Mouse (Mus musculus): ENCODE measurements at regions not wholly inside any gene's neighbourhood (a gene's known extent, or its start where the extent isn't known, plus 50 kb on each side); places are given as distances from the start of the nearest gene placed in this dataset.

DNA sequence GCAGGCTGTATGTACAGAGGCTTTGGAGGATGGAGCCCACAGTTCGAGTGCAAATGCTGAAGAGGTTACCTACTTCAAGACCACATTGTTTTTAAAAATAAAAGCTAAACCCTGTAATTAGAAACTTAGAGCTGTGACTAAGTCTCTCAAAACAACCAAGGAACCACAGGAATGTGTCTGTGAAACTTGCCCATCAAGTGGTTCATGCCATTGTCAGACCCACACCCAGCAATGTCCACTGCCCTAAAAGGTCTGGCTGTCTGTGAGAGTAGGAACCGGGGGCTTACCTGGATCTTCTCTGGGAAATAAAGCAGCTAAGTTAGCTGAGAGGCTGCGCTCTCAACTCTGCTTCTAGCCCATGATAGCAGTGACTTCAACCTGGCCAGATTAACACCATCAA lies 87.8 kb upstream of the Foxq1 start:
- Histone ChIP-seq H3K9ac (replicated peaks) (no peak overlapping the region), H3K4me1 (ENCODE audit: insufficient read depth) (no peaks in the 10 kb centered on the region), H3K4me2 (ENCODE audit: low read depth, low read length) (no peak overlapping the region), H3K4me3 (ENCODE audit: low read depth, low read length) (no peak overlapping the region), H3K27me3 (ENCODE audit: insufficient read depth, low read length) (no peaks in the 10 kb centered on the region), H3K27ac (ENCODE audit: low read depth) (no peak overlapping the region), H3K9me3 (ENCODE audit: low read length) (no peaks in the 10 kb centered on the region), H3K36me3 (replicated peaks; ENCODE audit: insufficient read depth, low read length) (no peaks in the 10 kb centered on the region)
- ATAC-seq (no peak), DNase-seq (no peak)
- 80% methylated on average over 3 of the region's 3 CpGs for WGBS (ENCODE audit: insufficient replicate concordance)
- no peak for TF ChIP-seq EP300 (IDR thresholded peaks at IDR 0.05; ENCODE audit: low read depth)
- no peak for TF ChIP-seq CTCF (IDR thresholded peaks at IDR 0.05; ENCODE audit: low read depth)

DNA sequence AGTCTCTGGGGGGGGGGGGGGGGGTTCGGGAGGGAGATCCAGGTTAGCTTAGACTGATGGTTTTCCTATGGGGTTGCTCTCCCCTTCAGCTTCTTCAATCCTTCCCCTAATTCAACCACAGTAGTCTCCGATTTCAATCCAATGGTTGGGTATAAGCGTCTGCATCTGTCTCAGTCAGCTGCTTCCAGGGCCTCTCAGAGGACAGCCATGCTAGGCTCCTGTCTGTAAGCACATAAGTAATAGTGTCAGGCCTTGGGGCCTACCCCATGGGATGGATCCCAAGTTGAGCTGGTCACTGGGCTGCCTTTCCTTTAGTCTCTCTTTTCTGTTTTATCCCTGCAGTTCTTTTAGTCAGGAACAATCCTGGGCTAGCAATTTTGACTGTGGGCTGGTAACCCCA lies 87.0 kb upstream of the Foxq1 start:
- H3K27ac ChIP-seq (ENCODE audit: low read depth) = no peak overlapping the region
- H3K4me1 ChIP-seq (ENCODE audit: insufficient read depth) = no peaks in the 10 kb centered on the region
- H3K4me2 ChIP-seq (ENCODE audit: low read depth, low read length) = no peak overlapping the region
- H3K9ac ChIP-seq (replicated peaks) = no peak overlapping the region
- H3K27me3 ChIP-seq (ENCODE audit: insufficient read depth, low read length) = no peaks in the 10 kb centered on the region
- H3K4me3 ChIP-seq (ENCODE audit: low read depth, low read length) = no peak overlapping the region
- DNase-seq (no peak), ATAC-seq (no peak)
- H3K9me3 ChIP-seq (ENCODE audit: low read length) = no peaks in the 10 kb centered on the region
- 69% methylated on average over 3 of the region's 3 CpGs for WGBS (ENCODE audit: insufficient replicate concordance)
- no peaks in the 10 kb centered on the region for H3K36me3 ChIP-seq (replicated peaks; ENCODE audit: insufficient read depth, low read length)
- no peak for TF ChIP-seq EP300 (IDR thresholded peaks at IDR 0.05; ENCODE audit: low read depth)
- TF ChIP-seq CTCF (IDR thresholded peaks at IDR 0.05; ENCODE audit: low read depth) = no peak

- no peaks in the 10 kb centered on the region for H3K27me3 ChIP-seq (ENCODE audit: insufficient read depth, low read length)
- H3K4me3 ChIP-seq (ENCODE audit: low read depth, low read length) = no peak overlapping the region
- ATAC-seq = no peak
- no peaks in the 10 kb centered on the region for H3K36me3 ChIP-seq (replicated peaks; ENCODE audit: insufficient read depth, low read length)
- peaks cover 5% of the 10 kb centered on the region; the same call in 1 of the 2 replicates for H3K4me1 ChIP-seq (ENCODE audit: insufficient read depth)
- no peaks in the 10 kb centered on the region for H3K9me3 ChIP-seq (ENCODE audit: low read length)
- WGBS (ENCODE audit: insufficient replicate concordance) = 74% methylated on average over 5 of the region's 5 CpGs
- DNase-seq = no peak
- H3K9ac ChIP-seq (replicated peaks) = no peak overlapping the region
- no peak for TF ChIP-seq EP300 (IDR thresholded peaks at IDR 0.05; ENCODE audit: low read depth)
- no peak for TF ChIP-seq CTCF (IDR thresholded peaks at IDR 0.05; ENCODE audit: low read depth)
- no peak overlapping the region for H3K27ac ChIP-seq (ENCODE audit: low read depth)
- no peak overlapping the region for H3K4me2 ChIP-seq (ENCODE audit: low read depth, low read length)
Measured at GRCm38 (mm10) chr13:31472366-31472765, 83.6 kb upstream of the Foxq1 start.

DNA sequence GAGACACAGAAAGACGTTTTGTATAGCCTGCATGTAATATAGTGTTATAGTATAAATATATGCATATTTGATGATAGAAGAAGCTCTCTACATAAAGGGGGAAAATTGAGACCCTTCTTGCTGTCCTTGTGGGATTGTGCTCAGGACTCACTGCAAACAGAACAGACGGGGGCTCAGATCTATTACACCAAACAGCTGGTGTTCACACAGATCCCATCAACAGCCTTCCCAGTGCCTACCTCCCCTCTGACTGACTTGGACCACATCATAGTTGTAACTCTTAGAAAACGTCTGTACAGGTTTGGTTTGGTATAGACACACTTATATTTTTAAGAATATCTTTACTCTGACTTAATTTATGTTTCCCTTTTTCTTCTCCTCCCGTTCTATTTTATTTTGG lies 83.1 kb upstream of the Foxq1 start:
- H3K4me3 ChIP-seq (ENCODE audit: low read depth, low read length) = no peak overlapping the region
- 62% methylated on average over 4 of the region's 4 CpGs for WGBS (ENCODE audit: insufficient replicate concordance)
- peaks cover 9% of the 10 kb centered on the region; the same call in 1 of the 2 replicates for H3K4me1 ChIP-seq (ENCODE audit: insufficient read depth)
- no peak for TF ChIP-seq CTCF (IDR thresholded peaks at IDR 0.05; ENCODE audit: low read depth)
- no peaks in the 10 kb centered on the region for H3K36me3 ChIP-seq (replicated peaks; ENCODE audit: insufficient read depth, low read length)
- H3K27me3 ChIP-seq (ENCODE audit: insufficient read depth, low read length) = no peaks in the 10 kb centered on the region
- no peak overlapping the region for H3K4me2 ChIP-seq (ENCODE audit: low read depth, low read length)
- no peaks in the 10 kb centered on the region for H3K9me3 ChIP-seq (ENCODE audit: low read length)
- DNase-seq = no peak
- no peak overlapping the region for H3K9ac ChIP-seq (replicated peaks)
- ATAC-seq = no peak
- H3K27ac ChIP-seq (ENCODE audit: low read depth) = no peak overlapping the region

GRCm38 (mm10) chr13:31473275-31473674 lies 82.7 kb upstream of the Foxq1 start:
- Histone ChIP-seq H3K9me3 (ENCODE audit: low read length) (no peaks in the 10 kb centered on the region), H3K9ac (replicated peaks) (no peak overlapping the region), H3K27me3 (ENCODE audit: insufficient read depth, low read length) (no peaks in the 10 kb centered on the region), H3K4me2 (ENCODE audit: low read depth, low read length) (no peak overlapping the region), H3K4me3 (ENCODE audit: low read depth, low read length) (no peak overlapping the region), H3K36me3 (replicated peaks; ENCODE audit: insufficient read depth, low read length) (no peaks in the 10 kb centered on the region), H3K4me1 (ENCODE audit: insufficient read depth) (peaks cover 9% of the 10 kb centered on the region; the same call in 1 of the 2 replicates), H3K27ac (ENCODE audit: low read depth) (no peak overlapping the region)
- 56% methylated on average over 1 of the region's 1 CpGs for WGBS (ENCODE audit: insufficient replicate concordance)
- TF ChIP-seq EP300 (IDR thresholded peaks at IDR 0.05; ENCODE audit: low read depth) (no peak), CTCF (IDR thresholded peaks at IDR 0.05; ENCODE audit: low read depth) (no peak)
- DNase-seq (no peak), ATAC-seq (no peak)

- no peaks in the 10 kb centered on the region for H3K27me3 ChIP-seq (ENCODE audit: insufficient read depth, low read length)
- no peak overlapping the region for H3K4me3 ChIP-seq (ENCODE audit: low read depth, low read length)
- H3K4me1 ChIP-seq (ENCODE audit: insufficient read depth) = peaks cover 9% of the 10 kb centered on the region; the same call in 1 of the 2 replicates
- no peaks in the 10 kb centered on the region for H3K36me3 ChIP-seq (replicated peaks; ENCODE audit: insufficient read depth, low read length)
- WGBS (ENCODE audit: insufficient replicate concordance) = 60% methylated on average over 3 of the region's 3 CpGs
- H3K9me3 ChIP-seq (ENCODE audit: low read length) = no peaks in the 10 kb centered on the region
- no peak overlapping the region for H3K9ac ChIP-seq (replicated peaks)
- no peak overlapping the region for H3K4me2 ChIP-seq (ENCODE audit: low read depth, low read length)
- no peak overlapping the region for H3K27ac ChIP-seq (ENCODE audit: low read depth)
- DNase-seq (peak; percentile 23), ATAC-seq (no peak)
- TF ChIP-seq CTCF (IDR thresholded peaks at IDR 0.05; ENCODE audit: low read depth) (no peak), EP300 (IDR thresholded peaks at IDR 0.05; ENCODE audit: low read depth) (no peak)
Measured at GRCm38 (mm10) chr13:31475845-31476244, 80.1 kb upstream of the Foxq1 start.

Data from liver, postnatal 0 days (tissue).